Mouse (Mus musculus): ENCODE data around the gene Sh3kbp1.

DNA sequence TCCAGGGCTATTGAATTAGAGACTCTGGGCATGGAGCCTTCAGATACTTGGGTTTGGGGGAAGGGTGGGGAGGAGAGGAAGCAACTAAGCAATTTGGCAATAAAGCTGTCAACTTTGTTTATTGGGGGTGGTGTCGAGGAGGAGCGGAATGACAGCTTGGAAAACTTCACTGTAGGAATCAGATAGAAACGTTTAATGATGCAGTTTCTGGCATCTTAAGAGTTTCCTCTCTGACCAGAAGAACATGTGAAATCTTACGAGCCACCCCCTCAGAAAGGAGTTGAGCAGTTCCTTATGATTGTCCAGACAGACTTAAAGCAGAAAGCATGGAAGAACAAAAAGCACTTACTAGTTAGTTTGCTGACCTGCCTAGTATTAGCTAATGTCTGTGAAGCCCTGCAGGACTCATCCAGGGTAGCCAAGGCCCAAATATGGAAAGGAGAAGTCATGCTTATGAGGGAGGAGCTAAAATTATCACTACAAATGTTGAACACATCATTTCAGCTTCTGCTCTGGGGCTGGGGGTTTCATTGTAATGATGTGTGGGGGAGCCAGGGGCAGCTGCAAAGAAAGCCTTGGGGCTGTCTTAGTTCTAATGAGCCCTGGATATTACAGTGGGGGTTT, 77.4 kb downstream of the Sh3kbp1 start:
- TF ChIP-seq CTCF (IDR thresholded peaks at IDR 0.05; ENCODE audit: borderline replicate concordance, insufficient read depth, low read depth, low read length): no peak
- TF ChIP-seq POLR2A (IDR thresholded peaks at IDR 0.05; ENCODE audit: borderline replicate concordance, insufficient read depth, low read length): no peak

All from cerebellum, adult 2 months (tissue).